Mouse (Mus musculus) CH12.LX (cell line): ENCODE data around the gene Dhrs7.

Source experiments
- CTCF ChIP-seq, 2 experiments: IDR thresholded peaks in 1 of 2; conservative IDR thresholded peaks in 1 of 2; 2 replicates each; pipeline ENCODE4 v1.5.1; 2011 to 2012; ENCODE audit warnings: low read depth in 2 of 2, low read length in 2 of 2, improper control_type of control experiment in 1 of 2, inconsistent platforms in 1 of 2, mild to moderate bottlenecking in 1 of 2, moderate library complexity in 1 of 2
- E2F4 ChIP-seq: IDR thresholded peaks from 2 replicates; pipeline ENCODE4 v1.6.1; 2011; ENCODE audit warnings: low read depth, low read length, improper control_type of control experiment; ENCODE audit not compliant: insufficient replicate concordance
- HCFC1 ChIP-seq: IDR thresholded peaks from 2 replicates; pipeline ENCODE4 v1.6.1; 2012; ENCODE audit warnings: low read depth, mild to moderate bottlenecking, inconsistent platforms, low read length, improper control_type of control experiment
- JUND ChIP-seq: conservative IDR thresholded peaks from 2 replicates; pipeline ENCODE4 v1.6.1; 2011; ENCODE audit warnings: low read depth, low read length, improper control_type of control experiment
- MXI1 ChIP-seq: IDR thresholded peaks from 2 replicates; pipeline ENCODE4 v1.6.1; 2011; ENCODE audit warnings: mild to moderate bottlenecking, low read depth, low read length, improper control_type of control experiment
- RCOR1 ChIP-seq: conservative IDR thresholded peaks from 2 replicates; pipeline ENCODE4 v1.6.1; 2012; ENCODE audit warnings: low read depth, mild to moderate bottlenecking, inconsistent platforms, low read length, improper control_type of control experiment
- USF1 ChIP-seq: IDR thresholded peaks from 2 replicates; pipeline ENCODE4 v1.6.1; 2014; ENCODE audit warnings: low read depth, mild to moderate bottlenecking, inconsistent platforms, low read length, improper control_type of control experiment
- ZMIZ1 ChIP-seq: IDR thresholded peaks from 2 replicates; pipeline ENCODE4 v1.6.1; 2012; ENCODE audit warnings: low read depth, mild to moderate bottlenecking, inconsistent platforms, low read length, improper control_type of control experiment

GRCm38 (mm10) chr12:72666015-72666414 is 1.3 kb upstream of the Dhrs7 start:
- TF ChIP-seq HCFC1 (no peak), JUND (no peak), ZMIZ1 (no peak), RCOR1 (no peak), E2F4 (no peak), CTCF (conservative IDR thresholded peaks at IDR 0.05 in 1 of 2, IDR thresholded peaks at IDR 0.05 in 1 of 2; ENCODE audit: low read depth in 2 of 2, low read length in 2 of 2) (no peak), USF1 (no peak), MXI1 (no peak)
